Mouse (Mus musculus): ENCODE measurements around the gene Gm10409.
"Not testable (repeated sequence)": the region's sequence is repeated elsewhere in the genome, so short reads cannot be mapped to it uniquely, and the experiment has no call there.

Gm10409 gene

DNA sequence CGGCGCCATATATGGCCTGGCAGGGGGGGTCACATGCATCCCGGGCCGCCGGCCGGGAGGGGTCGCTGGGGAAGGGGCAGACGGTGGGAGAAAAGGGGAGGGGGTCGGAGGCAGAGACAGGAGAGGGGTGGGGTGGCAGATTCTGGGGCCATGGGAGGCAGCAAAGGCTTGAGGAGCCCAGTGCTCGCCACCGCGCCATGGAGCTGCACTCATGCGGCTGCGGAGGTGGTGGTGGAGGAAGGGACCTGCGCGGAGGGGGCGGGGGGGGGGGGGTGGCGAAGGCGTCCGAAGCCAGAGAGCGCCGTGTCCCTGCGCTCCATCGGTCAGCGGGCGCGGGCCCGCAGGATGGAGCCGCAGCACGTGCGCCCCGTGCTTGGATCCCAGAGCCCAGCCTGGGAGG lies at the start of gene Gm10409:
Gene Gm10409, plus strand, starts transcription at position 301 of the 400 bp plus-strand sequence.
- DNase-seq (ENCODE audit: low spot score in 2 of 2): not testable (repeated sequence)

DNA sequence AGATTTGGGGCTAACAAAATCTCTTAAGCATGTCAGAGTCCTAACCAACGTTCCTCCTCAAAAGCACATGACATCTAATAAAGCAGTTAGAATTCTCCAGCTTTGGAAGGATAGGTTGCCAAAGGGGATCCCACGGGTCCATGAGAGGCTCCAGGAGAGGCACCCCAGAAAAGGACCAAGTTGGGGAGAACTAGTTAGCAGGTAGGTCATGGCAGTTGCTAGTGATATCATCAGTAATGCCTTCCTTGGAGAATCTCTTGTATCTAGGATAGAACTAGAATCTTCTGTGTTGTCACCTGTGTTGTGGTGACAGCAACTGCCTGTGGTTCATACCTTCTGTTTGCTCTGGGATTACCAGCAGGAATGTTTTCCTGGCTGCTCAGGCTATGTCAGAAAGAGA lies 17.6 kb upstream of the Gm10409 start, which contains the start of gene Gm10413:
Gene Gm10413, plus strand, starts transcription at position 301 of the 400 bp plus-strand sequence.
- DNase-seq (ENCODE audit: low spot score in 2 of 2): not testable (repeated sequence)

- not testable (repeated sequence) for DNase-seq (ENCODE audit: low spot score in 2 of 2)
These were observed 15.4 kb downstream of the Gm10409 start, which contains the start of gene Gm3005 for GRCm38 (mm10) chr14:3427803-3428202. Gene Gm3005, plus strand, starts transcription at chr14:3428103.

DNA sequence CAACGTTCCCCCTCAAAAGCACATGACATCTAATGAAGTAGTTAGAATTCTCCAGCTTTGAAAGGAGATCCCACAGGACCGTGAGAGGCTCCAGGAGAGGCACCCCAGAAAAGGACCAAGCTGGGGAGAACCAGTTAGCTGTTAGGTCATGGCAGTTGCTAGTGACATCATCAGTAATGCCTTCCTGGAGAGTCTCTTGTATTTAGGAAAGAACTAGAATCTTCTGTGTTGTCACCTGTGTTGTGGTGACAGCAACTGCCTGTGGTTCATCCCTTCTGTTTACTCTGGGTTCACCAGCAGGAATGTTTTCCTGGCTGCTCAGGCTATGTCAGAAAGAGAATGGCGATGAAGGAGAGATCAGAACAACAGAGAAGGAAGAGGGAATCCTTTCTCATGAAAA lies 36.7 kb downstream of the Gm10409 start, which contains the start of gene Gm10408:
Gene Gm10408, plus strand, starts transcription at position 301 of the 400 bp plus-strand sequence.
- not testable (repeated sequence) for DNase-seq (ENCODE audit: low spot score in 2 of 2)

All from frontal cortex, postnatal 36 days (tissue).